Mouse (Mus musculus): ENCODE results near the gene Ndufs2. TPM values are rescaled to one million over a fixed set of nuclear protein-coding genes. Genes with fewer than 3 reads are reported as not detected.

Gene Ndufs2
- total and polyA plus RNA-seq, 2 experiments from 2014 or later: 221 to 230 TPM

DNA sequence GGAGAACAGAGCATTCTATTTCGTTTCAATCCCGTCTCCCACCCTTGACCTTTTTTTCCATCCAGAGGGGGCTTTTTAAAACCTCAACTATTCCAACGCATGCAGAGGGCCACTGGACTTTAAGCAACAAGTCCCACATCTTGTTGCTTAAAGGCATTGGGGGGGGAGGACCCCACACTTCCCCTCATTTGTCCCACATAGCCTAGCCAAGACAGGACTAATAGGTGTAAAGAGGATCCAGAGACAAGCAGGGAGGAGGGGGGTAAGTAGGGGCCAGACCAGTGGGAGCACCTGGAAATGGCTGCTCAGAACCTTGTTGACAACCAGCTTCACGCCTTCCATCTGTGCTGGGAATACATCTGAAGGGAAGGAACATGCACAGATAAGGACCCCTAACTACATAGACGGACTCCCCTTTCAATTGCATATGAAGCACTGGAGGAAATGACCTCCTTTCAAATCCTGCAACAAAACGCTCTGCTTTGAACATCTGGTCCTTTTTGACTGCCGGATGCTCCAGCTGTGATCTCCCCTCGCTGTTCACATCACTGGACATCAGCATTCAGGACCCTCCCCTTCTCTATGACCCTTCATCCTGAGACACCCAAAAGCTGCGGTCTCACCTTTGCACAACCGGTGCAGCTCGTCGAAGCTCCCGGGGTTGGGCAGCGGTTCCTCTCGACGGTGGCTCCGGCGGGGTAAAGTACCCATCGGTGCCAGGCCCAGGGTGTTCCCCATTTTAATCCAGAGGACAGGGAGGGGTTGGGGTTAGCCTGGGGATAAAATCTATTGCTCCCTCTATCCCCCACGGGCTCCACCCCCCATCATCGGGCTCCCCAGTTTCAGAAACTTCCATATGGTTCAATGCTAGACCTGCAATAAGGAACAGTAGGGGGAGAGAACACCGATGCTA, 29.7 kb downstream of the Ndufs2 start:
- H3K27ac ChIP-seq (ENCODE audit: low read depth, low read length): peak overlapping the region; percentile 32; the same call in 1 of the 2 replicates
- peak overlapping the region; percentile 60 for H3K4me3 ChIP-seq (ENCODE audit: low read depth, low read length)
- DNase-seq (ENCODE audit: low spot score) (no peak), ATAC-seq (ENCODE audit: low FRiP score) (peak; percentile 0; the same call in 1 of the 2 replicates)
- peak overlapping the region; percentile 71 for H3K4me2 ChIP-seq (ENCODE audit: low read depth, low read length, poor library complexity, severe bottlenecking)
- 5% methylated on average over 22 of the region's 22 CpGs for WGBS
- H3K9ac ChIP-seq (replicated peaks; ENCODE audit: low read length, poor library complexity, severe bottlenecking): peak overlapping the region; percentile 50
- peaks cover 6% of the 10 kb centered on the region for H3K4me1 ChIP-seq (ENCODE audit: insufficient read depth, low read length)
- no peaks in the 10 kb centered on the region for H3K9me3 ChIP-seq (ENCODE audit: low read length)
- H3K27me3 ChIP-seq (ENCODE audit: insufficient read depth, low read length): no peaks in the 10 kb centered on the region
- peaks cover 26% of the 10 kb centered on the region; the same call in 1 of the 2 replicates for H3K36me3 ChIP-seq (ENCODE audit: insufficient read depth, low read length)
- no peak for TF ChIP-seq CTCF (IDR thresholded peaks at IDR 0.05)

DNA sequence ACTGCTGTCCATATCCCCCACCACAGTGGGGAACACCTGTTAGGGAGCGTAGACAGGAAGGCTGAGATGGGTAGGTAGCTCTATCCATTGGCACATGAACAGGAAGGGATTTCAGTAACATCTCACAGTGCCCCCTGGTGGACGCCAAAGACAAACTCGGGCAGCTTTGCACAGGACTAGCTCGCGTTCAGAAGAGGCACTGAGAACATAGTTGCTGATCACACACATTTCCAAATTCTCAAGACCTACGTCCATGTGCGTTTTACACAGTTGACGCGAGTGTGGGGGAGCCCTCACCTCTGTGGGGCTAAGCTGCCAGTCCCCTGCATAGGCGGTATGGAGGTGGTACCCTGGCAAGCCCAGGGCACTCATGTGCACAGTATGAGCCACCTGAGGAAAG, 30.3 kb downstream of the Ndufs2 start:
- no peaks in the 10 kb centered on the region for H3K9me3 ChIP-seq (ENCODE audit: low read length)
- peak; percentile 24; the same call in 1 of the 2 replicates for ATAC-seq (ENCODE audit: low FRiP score)
- no peaks in the 10 kb centered on the region for H3K27me3 ChIP-seq (ENCODE audit: insufficient read depth, low read length)
- H3K27ac ChIP-seq (ENCODE audit: low read depth, low read length): peak overlapping the region; percentile 32; the same call in 1 of the 2 replicates
- peaks cover 6% of the 10 kb centered on the region for H3K4me1 ChIP-seq (ENCODE audit: insufficient read depth, low read length)
- peak overlapping the region; percentile 60 for H3K4me3 ChIP-seq (ENCODE audit: low read depth, low read length)
- peaks cover 26% of the 10 kb centered on the region; the same call in 1 of the 2 replicates for H3K36me3 ChIP-seq (ENCODE audit: insufficient read depth, low read length)
- H3K9ac ChIP-seq (replicated peaks; ENCODE audit: low read length, poor library complexity, severe bottlenecking): peak overlapping the region; percentile 50; the same call in 1 of the 2 replicates
- WGBS: 8% methylated on average over 10 of the region's 10 CpGs
- H3K4me2 ChIP-seq (ENCODE audit: low read depth, low read length, poor library complexity, severe bottlenecking): peak overlapping the region; percentile 71
- peak; percentile 90 for DNase-seq (ENCODE audit: low spot score)
- TF ChIP-seq CTCF (IDR thresholded peaks at IDR 0.05): peak; percentile 95

DNA sequence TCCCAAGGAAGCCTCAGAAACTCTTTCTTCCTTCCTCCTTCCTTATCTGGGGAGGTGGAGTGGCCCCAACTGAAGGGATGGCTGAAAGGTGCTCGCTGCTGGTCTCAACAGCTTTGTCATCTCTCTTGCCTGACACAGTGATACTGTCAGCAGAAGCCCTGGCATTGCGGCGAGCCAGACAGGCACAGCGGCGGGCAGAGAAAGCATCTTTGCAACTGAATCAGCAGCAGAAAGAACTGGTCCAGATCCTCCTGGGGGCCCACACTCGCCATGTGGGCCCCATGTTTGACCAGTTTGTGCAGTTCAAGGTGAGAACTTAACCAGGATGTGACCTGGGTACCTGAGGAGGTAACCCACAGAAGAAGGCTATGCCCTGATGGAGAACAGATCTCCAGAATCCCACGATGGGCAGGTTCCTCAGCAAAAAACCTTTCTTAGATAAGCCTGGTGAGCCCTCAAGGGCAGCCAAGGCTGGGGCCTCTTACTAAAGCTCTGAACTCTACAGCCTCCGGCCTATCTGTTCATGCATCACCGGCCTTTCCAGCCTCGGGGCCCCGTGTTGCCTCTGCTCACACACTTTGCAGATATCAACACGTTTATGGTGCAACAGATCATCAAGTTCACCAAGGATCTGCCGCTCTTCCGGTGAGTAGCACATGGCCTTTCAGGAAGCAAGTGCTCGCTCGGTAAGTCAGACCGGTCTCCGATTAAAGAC, 34.8 kb downstream of the Ndufs2 start:
- Histone ChIP-seq H3K9ac (replicated peaks; ENCODE audit: low read length, poor library complexity, severe bottlenecking) (no peak overlapping the region), H3K4me2 (ENCODE audit: low read depth, low read length, poor library complexity, severe bottlenecking) (no peak overlapping the region), H3K27ac (ENCODE audit: low read depth, low read length) (no peak overlapping the region), H3K4me3 (ENCODE audit: low read depth, low read length) (no peak overlapping the region), H3K9me3 (ENCODE audit: low read length) (no peaks in the 10 kb centered on the region), H3K27me3 (ENCODE audit: insufficient read depth, low read length) (no peaks in the 10 kb centered on the region), H3K4me1 (ENCODE audit: insufficient read depth, low read length) (peaks cover 5% of the 10 kb centered on the region), H3K36me3 (ENCODE audit: insufficient read depth, low read length) (peaks cover 26% of the 10 kb centered on the region; the same call in 1 of the 2 replicates)
- TF ChIP-seq CTCF (IDR thresholded peaks at IDR 0.05): no peak
- 90% methylated on average over 18 of the region's 18 CpGs for WGBS
- DNase-seq (ENCODE audit: low spot score) (no peak), ATAC-seq (ENCODE audit: low FRiP score) (no peak)

DNA sequence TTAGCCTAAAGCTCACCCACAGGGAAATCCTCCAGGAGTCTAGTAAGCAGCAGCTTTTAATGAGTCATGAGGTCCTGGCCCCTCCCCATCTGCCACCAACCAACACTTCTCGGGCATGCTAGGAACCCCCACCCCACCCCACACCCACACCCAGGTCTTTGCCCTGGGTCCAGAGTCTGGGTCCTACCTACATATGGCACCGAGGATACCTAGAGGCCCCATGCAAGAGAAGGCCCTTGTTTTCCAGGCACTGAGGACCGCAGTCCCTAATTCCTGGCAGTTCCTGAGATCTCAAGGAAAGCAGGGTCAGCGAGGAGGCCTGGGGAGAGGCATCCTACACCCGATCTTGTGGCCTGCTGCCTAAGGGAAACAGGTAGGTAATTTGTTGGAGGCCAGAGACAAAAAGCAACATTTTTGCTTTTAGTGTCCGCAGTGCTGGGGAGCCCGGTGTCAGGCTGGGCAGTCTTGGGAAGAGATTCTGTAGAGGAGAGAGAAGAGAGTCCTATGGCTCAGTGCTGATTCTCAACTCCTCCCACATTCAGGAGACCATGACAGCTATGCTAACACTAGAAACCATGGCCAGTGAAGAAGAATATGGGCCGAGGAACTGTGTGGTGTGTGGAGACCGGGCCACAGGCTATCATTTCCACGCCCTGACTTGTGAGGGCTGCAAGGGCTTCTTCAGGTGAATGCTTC, 37.2 kb downstream of the Ndufs2 start, which contains the start of gene Nr1i3:
TSS of gene Nr1i3 (plus strand) at position 170 of the 696 bp plus-strand sequence.
- 66% methylated on average over 10 of the region's 10 CpGs for WGBS
- DNase-seq (ENCODE audit: low spot score): no peak
- no peak for ATAC-seq (ENCODE audit: low FRiP score)
- H3K36me3 ChIP-seq (ENCODE audit: insufficient read depth, low read length): peaks cover 13% of the 10 kb centered on the region; the same call in 1 of the 2 replicates
- TF ChIP-seq CTCF (IDR thresholded peaks at IDR 0.05): no peak
- H3K27ac ChIP-seq (ENCODE audit: low read depth, low read length): no peak within 1 kb of the TSS
- H3K4me2 ChIP-seq (ENCODE audit: low read depth, low read length, poor library complexity, severe bottlenecking): no peak within 1 kb of the TSS
- no peaks in the 10 kb centered on the region for H3K9me3 ChIP-seq (ENCODE audit: low read length)
- no peaks in the 10 kb centered on the region for H3K4me1 ChIP-seq (ENCODE audit: insufficient read depth, low read length)
- no peak within 1 kb of the TSS for H3K9ac ChIP-seq (replicated peaks; ENCODE audit: low read length, poor library complexity, severe bottlenecking)
- H3K27me3 ChIP-seq (ENCODE audit: insufficient read depth, low read length): no peaks in the 10 kb centered on the region
- H3K4me3 ChIP-seq (ENCODE audit: low read depth, low read length): no peak within 1 kb of the TSS

DNA sequence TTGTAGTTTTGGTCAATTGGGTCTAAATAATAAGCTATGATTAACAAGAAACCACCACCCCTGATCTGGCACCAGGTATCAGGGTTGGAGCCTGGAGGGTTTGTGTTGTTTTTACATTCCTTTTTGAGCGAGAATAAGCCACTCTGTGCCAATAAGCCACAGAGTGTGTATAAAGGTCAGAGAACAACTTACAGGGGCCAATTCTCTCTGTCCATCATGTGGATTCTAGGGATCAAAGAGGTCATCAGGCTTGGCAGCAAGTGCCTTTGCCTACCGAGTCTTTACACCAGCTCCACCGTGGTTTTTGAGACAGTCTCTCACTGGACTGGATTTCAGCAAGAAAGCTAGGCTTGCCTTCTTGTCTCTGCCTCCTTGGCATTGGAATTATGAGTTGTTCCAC, 38.3 kb downstream of the Ndufs2 start:
- no peak overlapping the region for H3K27ac ChIP-seq (ENCODE audit: low read depth, low read length)
- ATAC-seq (ENCODE audit: low FRiP score) (no peak), DNase-seq (ENCODE audit: low spot score) (no peak)
- 39% methylated on average over 3 of the region's 3 CpGs for WGBS
- H3K4me3 ChIP-seq (ENCODE audit: low read depth, low read length): no peak overlapping the region
- no peak overlapping the region for H3K4me2 ChIP-seq (ENCODE audit: low read depth, low read length, poor library complexity, severe bottlenecking)
- peaks cover 4% of the 10 kb centered on the region; the same call in 1 of the 2 replicates for H3K36me3 ChIP-seq (ENCODE audit: insufficient read depth, low read length)
- no peaks in the 10 kb centered on the region for H3K9me3 ChIP-seq (ENCODE audit: low read length)
- no peak for TF ChIP-seq CTCF (IDR thresholded peaks at IDR 0.05)
- no peak overlapping the region for H3K9ac ChIP-seq (replicated peaks; ENCODE audit: low read length, poor library complexity, severe bottlenecking)
- H3K27me3 ChIP-seq (ENCODE audit: insufficient read depth, low read length): no peaks in the 10 kb centered on the region
- H3K4me1 ChIP-seq (ENCODE audit: insufficient read depth, low read length): no peaks in the 10 kb centered on the region

Measured in midbrain, postnatal 0 days (tissue).